Mouse (Mus musculus) myocyte (in vitro differentiated cells): ENCODE data around the gene Mfng.

Experiments used
- POLR2A ChIP-seq: IDR thresholded peaks from one replicate; pipeline ENCODE4 v1.6.1; 2011; ENCODE audit warnings: low read depth, mild to moderate bottlenecking, control low read depth, moderate library complexity; ENCODE audit not compliant: insufficient read length
- POLR2AphosphoS2 ChIP-seq: IDR thresholded peaks from one replicate; pipeline ENCODE4 v1.6.1; 2011; ENCODE audit warnings: low read depth, control low read depth; ENCODE audit not compliant: insufficient read length

- TF ChIP-seq POLR2A (peak; percentile 67), POLR2AphosphoS2 (no peak)
Observed at GRCm38 (mm10) chr15:78802776-78803391, 29.6 kb upstream of the Mfng start, which contains the start of gene Card10.
